8 mouse cellular contexts compared by ENCODE assay signal in genomic region chr10:40882831-40883643, GRCm38 (mm10). TPM values are rescaled to one million over a fixed set of nuclear protein-coding genes. Genes with fewer than 3 reads are reported as not detected.
A peak's percentile ranks its signal among the peaks of the same experiment; 100 is the strongest.
DNase-seq lines count a peak whose midpoint lies in the region; ATAC-seq lines count a peak whose summit lies in the region.

Gene Cdc40 (minus strand): TSS chr10:40883311.
Gene Wasf1 (plus strand): TSS chr10:40883475.

- ATAC-seq in forebrain, embryonic 14.5 days: peak; percentile 96
- ATAC-seq in neural tube, embryonic 15.5 days (ENCODE audit: low FRiP score): peak; percentile 97

- H3K9me3 ChIP-seq in forebrain, embryonic 14.5 days (replicated peaks; ENCODE audit: control insufficient read depth, low read length): no peaks in the 10 kb centered on the region
- H3K9me3 ChIP-seq in neural tube, embryonic 15.5 days (replicated peaks): no peaks in the 10 kb centered on the region

- peak within 1 kb of the TSS; percentile 97 for H3K9ac ChIP-seq in forebrain, embryonic 14.5 days (ENCODE audit: low read length)
- H3K9ac ChIP-seq in neural tube, embryonic 15.5 days (replicated peaks): peak within 1 kb of the TSS; percentile 97

- intact Hi-C loops in heart, postnatal 14 days (cut with DNase I): loop anchor here (5.0 to 10.0 kb wide), 2 partner anchors 41 to 198 kb away; partner anchors contain the start of gene Mettl24

- H3K36me3 ChIP-seq in forebrain, embryonic 14.5 days (ENCODE audit: control insufficient read depth, insufficient read depth, low read length): no peaks in the 10 kb centered on the region
- no peaks in the 10 kb centered on the region for H3K36me3 ChIP-seq in neural tube, embryonic 15.5 days

- H3K4me3 ChIP-seq in forebrain, embryonic 14.5 days (ENCODE audit: low read depth, low read length): peak within 1 kb of the TSS; percentile 91
- peak within 1 kb of the TSS; percentile 92 for H3K4me3 ChIP-seq in neural tube, embryonic 15.5 days (replicated peaks)

- DNase-seq in ES-CJ7 (ENCODE audit: low read depth, low spot score): peak; percentile 98
- peak; percentile 98 for DNase-seq in cerebellum, adult 11 months
- peak; percentile 99 for DNase-seq in forebrain, embryonic 14.5 days (ENCODE audit: low spot score)
- DNase-seq in heart, postnatal 14 days: peak; percentile 92 to 95
- DNase-seq in layer of hippocampus, adult 11-12 months (ENCODE audit: low spot score): peak; percentile 98
- DNase-seq in lung, adult 18-20 months: peak; percentile 93 to 95
- peak; percentile 99 for DNase-seq in testis, postnatal 14 days (ENCODE audit: low spot score)

- H3K4me2 ChIP-seq in forebrain, embryonic 14.5 days (ENCODE audit: low read length): peak within 1 kb of the TSS; percentile 70
- H3K4me2 ChIP-seq in neural tube, embryonic 15.5 days: peak within 1 kb of the TSS; percentile 67

- H3K27ac ChIP-seq in forebrain, embryonic 14.5 days (ENCODE audit: low read depth, low read length): peak within 1 kb of the TSS; percentile 99
- peak within 1 kb of the TSS; percentile 100 for H3K27ac ChIP-seq in neural tube, embryonic 15.5 days (replicated peaks)

- under 1% methylated on average over 44 of the region's 44 CpGs for WGBS in forebrain, embryonic 14.5 days
- WGBS in neural tube, embryonic 15.5 days: 0% methylated on average over 44 of the region's 44 CpGs

- no peaks in the 10 kb centered on the region for H3K27me3 ChIP-seq in forebrain, embryonic 14.5 days (replicated peaks; ENCODE audit: control insufficient read depth, insufficient read depth, low read length)
- no peaks in the 10 kb centered on the region for H3K27me3 ChIP-seq in neural tube, embryonic 15.5 days (replicated peaks)

- peaks cover 4% of the 10 kb centered on the region; the same call in 1 of the 2 replicates for H3K4me1 ChIP-seq in forebrain, embryonic 14.5 days (ENCODE audit: control insufficient read depth, insufficient read depth, low read length)
- peaks cover 32% of the 10 kb centered on the region for H3K4me1 ChIP-seq in neural tube, embryonic 15.5 days

RNA-seq across cellular contexts. Expression of gene Cdc40, which starts in this region (rescaled TPM):
- polyA plus RNA-seq in forebrain, embryonic 14.5 days (2014; fragmentation: Nextera tagmentation; extraction: Ambion mirVana): 28.0 and 31.1 TPM in 2 replicates
- total RNA-seq in heart, postnatal 14 days (2021): 10 to 100 TPM; 19.3 to 20.5 TPM
- 22.9 and 25.4 TPM in 2 replicates for polyA plus RNA-seq in neural tube, embryonic 15.5 days (2015; fragmentation: Nextera tagmentation; extraction: Ambion mirVana)

RNA-seq across cellular contexts. Expression of gene Wasf1, which starts in this region (rescaled TPM):
- polyA plus RNA-seq in forebrain, embryonic 14.5 days (2014; fragmentation: Nextera tagmentation; extraction: Ambion mirVana): 51.5 and 72.9 TPM in 2 replicates
- 1 to 10 TPM; 1.3 to 1.4 TPM for total RNA-seq in heart, postnatal 14 days (2021)
- polyA plus RNA-seq in neural tube, embryonic 15.5 days (2015; fragmentation: Nextera tagmentation; extraction: Ambion mirVana): 98.8 and 105 TPM in 2 replicates

Comparison
In these comparisons a context has a peak if more than half of its experiments do, and no peak if none do; other contexts are left out.
1. Peak in every context shown above with its lines: DNase-seq, ATAC-seq, H3K4me3 ChIP-seq and H3K27ac ChIP-seq.